Mouse (Mus musculus) megakaryocyte, embryonic 14.5 days (primary cell): Measurements from ENCODE around the gene Pthlh.

Source experiments
- FLI1 ChIP-seq: IDR thresholded peaks from 2 replicates; pipeline ENCODE4 v1.6.1; 2012; ENCODE audit warnings: low read length, inconsistent platforms, mixed read lengths
- GATA1 ChIP-seq: IDR thresholded peaks from 3 replicates; pipeline ENCODE4 v1.6.1; 2012; ENCODE audit warnings: mixed read lengths, low read length, inconsistent platforms, borderline replicate concordance

DNA sequence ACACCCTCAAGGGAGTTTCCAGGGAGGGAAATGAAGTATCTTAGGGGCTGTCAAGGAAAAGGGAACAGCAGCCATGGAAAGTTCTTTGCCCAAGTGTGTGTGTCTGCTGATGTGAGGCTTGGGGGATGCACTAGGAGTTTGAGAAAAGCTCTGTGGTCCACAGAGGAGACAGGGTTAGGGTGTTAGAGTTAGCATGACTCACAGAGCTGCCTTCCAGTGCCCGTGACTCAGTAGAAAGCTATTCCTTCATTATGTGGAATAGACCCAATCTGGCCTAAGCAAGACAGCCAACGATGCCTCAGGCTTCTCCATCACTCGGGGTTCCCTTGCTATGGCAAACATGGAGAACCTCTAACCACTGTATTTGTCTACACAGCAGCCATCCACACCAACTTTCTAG is 3.2 kb downstream of the Pthlh start:
- TF ChIP-seq FLI1 (no peak), GATA1 (no peak)
